Mouse (Mus musculus) cerebellum, adult 9-10 months (tissue): ENCODE measurements around the gene Dpep2nb.
A peak's percentile ranks its signal among the peaks of the same experiment; 100 is the strongest.
"Not testable (repeated sequence)": the region's sequence is repeated elsewhere in the genome, so short reads cannot be mapped to it uniquely, and the experiment has no call there.

Source experiments
- DNase-seq: peaks from one replicate; pipeline ENCODE4 v3.0.0; 2022

Dpep2nb gene

DNA sequence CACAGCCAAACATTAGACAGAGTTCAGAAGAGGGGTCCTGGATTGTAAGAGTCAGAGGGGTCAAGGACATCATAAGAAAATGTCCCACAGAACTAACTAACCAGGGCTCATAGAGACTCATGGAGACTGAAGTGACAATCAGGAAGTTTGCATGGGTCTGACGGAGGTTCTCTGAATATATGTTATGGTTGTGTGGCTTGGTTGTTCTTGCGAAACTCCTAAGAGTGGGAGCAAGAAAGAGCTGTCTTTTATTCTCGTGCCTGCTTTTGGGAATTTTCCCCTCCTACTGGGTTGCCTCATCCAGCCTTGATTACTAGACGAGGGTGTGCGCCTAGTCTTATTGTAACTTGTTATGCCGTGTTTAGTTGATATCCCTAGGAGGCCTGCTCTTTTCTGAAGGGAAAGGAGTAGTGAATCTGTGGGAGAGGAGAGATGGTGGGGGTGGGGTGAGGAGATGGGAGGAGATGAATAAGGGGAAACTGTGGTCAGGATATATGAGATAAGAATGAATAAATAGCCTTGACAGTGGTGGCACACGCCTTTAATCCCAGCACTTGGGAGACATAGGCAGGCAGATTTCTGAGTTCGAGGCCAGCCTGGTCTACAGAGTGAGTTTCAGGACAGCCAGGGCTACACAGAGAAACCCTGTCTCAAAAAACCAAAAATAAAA is 1.1 kb downstream of the Dpep2nb start:
- DNase-seq: no peak

DNA sequence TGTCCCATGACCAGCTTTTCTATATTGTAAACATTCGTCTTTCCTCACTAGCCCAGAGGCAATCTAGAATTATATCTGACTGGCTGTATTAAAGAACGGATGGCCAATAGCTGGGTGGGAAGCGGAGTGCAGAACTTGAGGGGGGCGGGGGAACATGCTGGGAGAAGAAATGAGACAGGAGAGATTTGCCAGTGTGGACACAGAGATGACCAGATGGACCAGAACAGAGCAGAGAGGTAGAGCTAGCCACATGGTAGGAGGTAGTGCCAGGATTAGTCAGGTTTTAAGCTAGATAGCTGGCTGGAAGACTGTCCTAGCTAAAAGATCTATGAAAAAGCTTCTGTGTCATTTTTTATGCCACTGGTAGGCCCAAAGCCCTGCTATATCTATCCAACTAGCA is 3.9 kb downstream of the Dpep2nb start:
- DNase-seq: peak; percentile 90

DNA sequence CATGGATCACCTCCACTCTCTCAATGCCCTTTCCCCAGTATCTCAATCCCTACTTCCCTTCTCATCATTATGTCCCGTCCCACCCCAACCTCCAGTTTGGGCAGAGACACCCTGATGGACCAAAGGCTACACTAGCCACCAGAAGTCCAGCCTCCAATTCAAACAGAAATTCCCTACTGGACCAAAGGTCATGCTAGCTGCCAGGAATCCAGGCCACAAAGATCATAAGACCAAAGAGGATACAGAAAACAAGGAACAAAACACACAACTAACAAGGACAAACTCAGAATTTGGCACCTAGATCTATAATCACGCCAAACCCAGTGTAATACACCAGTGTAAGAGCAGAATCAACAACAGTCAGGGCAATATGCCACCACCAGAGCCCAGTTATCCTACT is 6.8 kb downstream of the Dpep2nb start:
- DNase-seq: no peak

DNA sequence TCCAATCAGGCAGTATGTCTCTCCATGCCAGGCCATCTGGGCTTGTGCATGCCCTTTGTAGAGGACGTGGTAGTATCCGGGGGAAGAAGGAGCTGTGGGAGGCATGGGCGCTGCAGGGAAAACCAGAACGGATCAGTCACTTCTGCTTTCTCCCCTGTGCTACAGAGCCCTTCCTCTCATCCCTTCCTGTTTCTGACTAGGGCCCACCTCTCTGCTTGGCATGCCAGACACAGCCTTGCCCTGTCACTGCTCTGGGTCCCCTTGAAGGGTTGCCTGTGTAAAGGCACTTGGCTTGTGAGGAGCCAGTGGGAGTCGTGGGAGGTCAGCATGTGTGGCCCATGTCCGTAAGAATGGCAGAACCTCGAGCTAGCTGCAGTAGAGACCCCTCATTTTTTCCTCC is 9.4 kb downstream of the Dpep2nb start:
- DNase-seq: no peak

DNA sequence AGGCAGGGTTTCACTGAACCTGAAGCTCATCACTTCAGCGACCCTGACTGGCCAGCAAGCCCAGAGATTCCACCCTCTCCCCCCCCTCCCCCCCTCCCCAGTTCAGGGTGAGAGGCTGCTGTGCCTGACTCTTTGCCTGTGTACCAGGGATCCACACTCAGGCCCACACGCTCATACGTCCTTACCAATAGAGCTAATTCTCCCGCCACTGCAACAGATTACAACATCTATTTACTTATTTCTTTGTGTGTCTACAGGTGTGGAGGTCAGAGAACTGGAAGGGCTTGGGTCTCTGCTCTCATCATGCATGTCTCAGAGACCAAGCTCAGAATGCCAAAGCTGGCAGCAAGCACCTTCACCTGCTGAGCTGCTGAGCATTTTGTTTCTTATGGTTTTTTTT is 12.5 kb downstream of the Dpep2nb start:
- no peak for DNase-seq

DNA sequence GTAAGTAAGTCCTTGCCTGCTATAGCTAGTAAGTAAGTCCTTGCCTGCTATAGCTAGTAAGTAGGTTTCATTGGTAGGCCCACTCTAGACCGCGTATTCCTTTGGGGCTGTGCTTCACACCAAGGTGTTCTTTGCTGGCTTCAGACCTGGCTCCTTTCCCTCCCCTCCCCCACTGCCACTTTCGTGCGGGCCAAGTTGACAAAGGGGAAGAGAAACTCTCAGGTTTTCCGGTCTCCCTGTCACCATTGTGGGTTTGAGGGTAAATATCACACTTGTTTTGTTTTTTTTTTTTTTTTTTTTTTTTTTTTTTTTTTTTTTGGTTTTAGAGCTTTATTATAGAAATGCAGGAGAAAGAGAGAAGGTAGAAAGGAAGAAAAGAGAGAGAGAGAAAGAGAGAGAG is 13.3 kb downstream of the Dpep2nb start:
- no peak for DNase-seq

DNA sequence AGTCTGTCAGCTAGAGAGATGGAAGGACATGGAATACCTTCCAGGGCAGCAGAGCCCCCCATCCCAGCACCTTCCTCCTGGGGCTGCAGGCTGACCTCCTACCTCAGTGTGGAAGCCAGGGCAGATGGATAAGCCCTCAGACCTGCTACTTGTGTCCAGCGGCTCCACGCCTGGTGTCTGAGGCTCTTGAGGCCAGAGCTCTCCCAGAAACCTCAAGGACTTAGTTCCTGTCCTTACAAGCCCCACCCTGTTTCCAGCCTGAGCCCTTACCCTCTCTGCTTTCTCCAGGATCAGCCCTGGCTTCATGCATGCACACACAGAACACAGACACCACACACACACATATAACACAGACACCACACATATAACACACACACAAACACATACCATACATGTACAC is 14.2 kb downstream of the Dpep2nb start:
- no peak for DNase-seq

DNA sequence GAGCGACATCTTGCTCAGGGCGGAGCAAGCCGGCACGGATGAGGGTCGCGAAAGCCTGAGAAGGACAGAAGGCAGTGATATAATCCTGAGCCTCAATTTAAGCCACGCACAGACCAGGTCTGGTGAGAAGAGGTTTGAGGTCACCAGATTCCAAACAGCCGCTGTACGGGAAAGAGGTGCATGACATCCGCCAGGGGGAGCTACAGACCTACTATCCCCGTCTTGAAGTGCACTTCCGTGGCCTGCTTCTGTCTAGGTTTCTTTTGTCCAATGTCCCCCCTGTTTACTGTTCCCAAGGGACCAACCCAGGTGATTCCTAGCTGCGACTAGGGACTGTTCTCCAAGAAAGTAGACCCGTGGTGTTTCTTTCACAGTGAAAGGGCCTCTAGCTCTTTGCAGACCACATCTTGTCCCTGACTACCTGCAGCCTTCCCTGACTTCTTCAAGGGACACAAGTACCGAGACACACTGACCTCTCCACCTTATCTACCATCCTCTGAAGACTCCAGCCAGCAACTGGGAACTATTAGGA is 14.9 kb downstream of the Dpep2nb start, which contains the start of gene Dus2:
Dus2 (plus strand) TSS at position 482 of the 532 bp plus-strand sequence.
- peak; percentile 83 for DNase-seq

DNA sequence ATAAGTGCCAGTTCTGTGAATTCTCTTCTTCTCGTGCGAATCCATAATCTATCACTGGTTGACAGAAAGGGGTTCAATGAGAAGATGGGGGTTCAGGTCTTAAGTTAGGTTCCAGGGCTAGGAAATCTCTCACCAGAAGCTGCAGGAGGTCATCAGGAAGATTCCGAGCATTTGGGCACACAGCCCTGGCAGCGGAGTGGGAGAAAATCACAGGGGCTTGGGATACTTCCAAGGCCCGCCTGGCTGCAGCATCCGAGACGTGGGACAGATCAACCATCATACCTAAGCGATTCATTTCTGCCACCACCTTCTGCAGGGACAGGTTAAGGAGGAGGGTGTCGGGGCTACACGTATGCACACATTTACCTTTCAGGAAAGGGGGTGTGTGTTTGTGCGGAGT is 17.2 kb downstream of the Dpep2nb start:
- no peak for DNase-seq

DNA sequence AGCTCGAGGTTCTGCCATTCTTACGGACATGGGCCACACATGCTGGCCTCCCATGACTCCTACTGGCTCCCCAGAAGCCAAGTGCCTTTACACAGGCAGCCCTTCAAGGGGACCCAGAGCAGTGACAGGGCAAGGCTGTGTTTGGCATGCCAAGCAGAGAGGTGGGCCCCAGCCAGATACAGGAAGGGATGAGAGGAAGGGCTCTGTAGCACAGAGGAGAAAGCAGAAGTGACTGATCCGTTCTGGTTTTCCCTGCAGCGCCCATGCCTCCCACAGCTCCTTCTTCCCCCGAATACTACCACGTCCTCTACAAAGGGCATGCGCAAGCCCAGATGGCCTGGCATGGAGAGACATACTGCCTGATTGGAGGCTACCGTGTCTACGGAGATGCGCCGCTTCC is 22.4 kb downstream of the Dpep2nb start:
- not testable (repeated sequence) for DNase-seq

DNA sequence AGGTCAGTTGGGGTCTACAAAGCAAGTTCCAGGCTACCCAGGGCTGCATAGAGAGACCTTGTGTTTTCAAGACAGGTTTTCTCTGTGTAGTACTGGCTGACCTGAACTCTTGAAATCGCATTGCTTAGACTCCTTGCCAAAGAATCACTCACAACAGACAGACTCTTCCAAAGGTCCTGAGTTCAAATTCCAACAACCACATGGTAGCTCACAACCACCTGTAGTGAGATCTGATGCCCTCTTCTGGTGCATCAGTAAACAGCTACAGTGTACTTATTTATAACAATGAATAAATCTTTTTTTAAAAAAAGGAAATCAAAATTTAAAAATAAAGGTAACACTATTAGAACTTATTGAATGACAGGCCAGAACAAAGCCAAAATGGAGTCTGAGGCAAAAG is 24.6 kb downstream of the Dpep2nb start:
- DNase-seq: no peak

DNA sequence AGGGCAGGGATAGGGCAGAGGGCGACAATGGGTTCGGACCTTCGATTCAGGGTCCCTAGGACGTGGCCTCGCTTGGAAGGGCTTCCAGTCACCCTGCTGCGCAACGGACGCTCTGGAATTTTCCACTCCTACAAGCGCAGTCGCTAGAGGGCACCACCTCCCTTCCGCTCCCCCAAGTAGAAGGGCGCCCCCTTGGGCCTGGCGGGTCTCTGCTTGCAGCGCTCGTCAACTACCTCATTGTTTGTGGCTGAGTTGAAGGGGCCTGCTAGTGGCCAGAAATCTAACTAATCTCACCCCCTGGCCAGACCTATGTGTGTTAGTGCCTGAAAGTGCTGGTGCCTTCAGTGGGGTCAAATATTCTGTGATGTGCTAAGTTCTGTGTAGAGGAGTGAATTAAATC is 26.4 kb downstream of the Dpep2nb start, which contains the start of gene Dpep3:
Dpep3 (minus strand) TSS at position 105 of the 400 bp plus-strand sequence.
- DNase-seq: no peak

DNA sequence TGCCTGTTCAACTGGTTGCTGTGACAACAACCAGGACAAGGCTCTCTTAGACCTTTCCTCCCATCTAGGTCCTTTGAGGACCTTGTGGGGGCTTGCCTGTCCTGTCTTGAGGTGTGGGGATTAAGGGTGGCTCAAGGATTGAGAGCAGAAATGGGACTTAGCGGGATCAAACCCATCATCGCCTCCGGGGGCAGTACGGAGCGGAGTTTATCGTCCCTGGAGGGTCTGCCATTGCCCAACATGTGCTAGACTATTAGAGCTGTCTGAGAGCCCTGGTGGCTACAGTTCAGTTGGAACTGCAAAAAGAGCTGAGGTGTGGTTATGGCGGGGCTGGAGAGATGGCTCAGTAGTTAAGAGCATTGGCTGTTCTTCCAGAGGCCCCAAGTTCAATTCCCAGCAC is 30.4 kb downstream of the Dpep2nb start:
- DNase-seq: no peak

DNA sequence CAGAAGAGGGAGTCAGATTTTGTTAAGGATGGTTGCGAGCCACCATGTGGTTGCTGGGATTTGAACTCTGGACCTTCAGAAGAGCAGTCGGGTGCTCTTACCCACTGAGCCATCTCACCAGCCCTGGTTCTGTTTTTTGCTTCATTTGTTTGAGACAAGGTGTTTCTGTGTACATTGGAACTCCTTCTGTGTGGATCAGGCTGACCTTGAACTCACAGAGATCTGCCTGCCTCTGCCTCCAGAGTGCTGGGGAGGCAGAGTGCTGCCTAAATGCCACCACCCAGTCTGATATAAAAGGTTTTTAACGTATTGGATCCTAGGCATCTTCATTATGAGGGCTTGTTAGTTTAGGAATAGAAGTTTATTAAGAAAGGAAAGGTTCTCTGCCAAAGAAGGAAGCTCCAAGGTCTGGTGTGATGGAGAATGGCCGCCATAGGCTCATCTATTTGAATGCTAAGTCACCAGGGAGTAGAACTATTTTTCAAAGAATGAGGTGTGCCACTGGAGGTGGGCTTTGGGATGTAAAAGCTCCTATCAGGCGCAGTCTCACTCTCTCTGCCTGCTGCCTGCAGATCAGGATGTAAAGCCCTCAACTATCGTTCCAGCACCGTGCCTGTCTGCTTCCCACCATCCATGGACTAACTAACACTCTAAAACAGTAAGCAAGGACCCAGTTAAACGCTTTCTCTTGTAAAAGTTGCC is 34.6 kb downstream of the Dpep2nb start:
- DNase-seq: no peak

DNA sequence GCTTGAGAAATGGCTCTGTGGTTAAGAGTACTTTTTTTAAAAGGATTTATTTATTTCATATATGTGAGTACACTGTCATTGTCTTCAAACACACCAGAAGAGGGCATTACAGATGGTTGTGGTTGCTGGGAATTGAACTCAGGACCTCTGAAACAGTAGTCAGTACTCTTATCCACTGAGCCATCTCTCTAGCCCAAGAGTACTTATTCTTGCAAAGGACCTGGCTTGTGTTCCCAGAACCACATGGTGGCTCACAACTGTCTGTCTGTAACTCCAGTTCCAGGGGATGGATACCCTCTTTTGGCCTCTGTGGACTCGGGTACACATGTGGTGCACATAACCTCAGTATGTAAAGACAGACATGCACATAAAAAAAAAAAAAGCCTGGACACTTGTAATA is 36.4 kb downstream of the Dpep2nb start:
- no peak for DNase-seq

DNA sequence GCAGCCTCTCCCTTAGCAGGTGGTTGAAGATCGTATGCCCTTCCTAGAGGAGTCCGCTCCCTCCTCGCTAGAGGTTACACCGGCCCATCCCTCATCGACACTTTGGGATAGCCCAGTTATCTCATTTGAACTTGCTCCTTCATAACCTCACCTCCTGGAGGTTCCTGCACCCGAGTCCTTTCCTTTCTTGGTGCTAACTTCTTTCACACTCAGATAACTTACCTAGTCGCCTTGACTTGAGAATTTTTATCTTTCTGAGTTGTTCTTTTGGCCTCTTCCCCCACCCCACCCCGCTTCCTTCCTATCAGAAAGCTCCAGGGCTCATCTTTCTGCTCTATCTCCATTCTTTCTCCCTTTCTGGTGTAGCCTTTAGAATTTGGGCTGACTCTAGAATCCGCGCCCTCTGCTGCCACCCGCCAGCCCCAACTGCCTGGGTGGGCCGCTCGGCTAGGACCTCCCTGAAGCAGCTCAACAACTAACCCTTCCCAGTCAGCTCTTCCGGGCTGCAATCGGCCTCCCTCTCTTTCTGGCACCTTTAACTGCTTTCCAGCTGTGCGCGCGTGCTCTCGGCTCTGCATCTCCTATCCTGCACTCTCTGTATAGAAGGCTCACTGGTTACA is 39.0 kb downstream of the Dpep2nb start:
- no peak for DNase-seq

DNA sequence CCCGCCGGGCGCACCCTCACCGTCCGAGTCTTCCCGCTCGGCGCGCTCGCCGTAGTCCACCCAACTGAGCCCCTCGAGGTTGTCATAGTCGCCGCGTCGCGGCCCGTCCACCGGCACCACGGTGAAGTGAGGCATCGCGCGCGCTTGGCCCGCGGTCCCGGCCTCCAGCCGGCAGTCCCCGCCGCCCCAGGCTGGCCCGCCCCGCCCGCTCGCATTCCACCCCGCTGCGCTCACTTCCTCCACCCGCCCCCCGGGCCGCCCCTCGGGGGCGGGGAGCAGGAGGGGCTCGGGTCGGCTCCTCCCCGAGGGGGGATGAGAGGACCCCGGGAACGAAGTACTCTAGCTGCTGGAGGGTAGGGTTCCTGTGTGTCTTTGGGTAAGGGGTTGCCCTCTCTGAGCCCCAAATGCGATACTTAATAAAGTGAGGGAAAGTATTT is 39.9 kb downstream of the Dpep2nb start, which contains the start of gene Slc12a4:
Slc12a4 (minus strand) TSS at position 193 of the 437 bp plus-strand sequence.
- DNase-seq: no peak

DNA sequence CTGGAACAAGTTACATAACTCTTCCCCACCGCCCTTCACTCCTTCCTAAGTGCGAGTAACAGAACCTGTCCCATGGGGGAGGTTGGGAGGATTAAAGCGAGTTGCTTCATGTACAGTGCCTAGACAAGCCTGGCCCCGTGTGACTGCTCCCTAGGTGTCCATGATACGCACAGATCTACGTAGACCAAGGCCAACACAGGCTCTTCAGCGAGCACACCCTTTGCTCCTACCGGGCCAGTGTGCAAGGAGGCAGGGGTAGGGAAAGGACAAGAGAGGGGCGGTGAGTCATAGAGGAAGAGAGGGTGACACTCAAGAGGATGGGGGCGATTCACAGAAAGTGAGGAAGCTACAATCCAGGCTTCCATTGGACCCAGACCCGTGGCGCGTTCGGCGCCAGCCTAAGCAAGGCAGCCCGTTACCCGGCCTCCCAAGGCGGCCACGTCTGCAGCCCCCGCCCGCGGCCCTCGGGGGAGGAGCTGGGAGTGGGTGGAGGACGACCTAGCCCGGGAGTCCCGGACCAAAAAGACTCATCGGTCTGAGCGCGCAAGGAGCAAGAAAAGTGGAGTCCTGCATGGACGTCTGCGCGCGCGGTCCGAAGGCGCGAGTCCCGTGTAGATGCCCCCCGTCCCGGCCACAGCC is 40.4 kb downstream of the Dpep2nb start:
- DNase-seq: no peak

DNA sequence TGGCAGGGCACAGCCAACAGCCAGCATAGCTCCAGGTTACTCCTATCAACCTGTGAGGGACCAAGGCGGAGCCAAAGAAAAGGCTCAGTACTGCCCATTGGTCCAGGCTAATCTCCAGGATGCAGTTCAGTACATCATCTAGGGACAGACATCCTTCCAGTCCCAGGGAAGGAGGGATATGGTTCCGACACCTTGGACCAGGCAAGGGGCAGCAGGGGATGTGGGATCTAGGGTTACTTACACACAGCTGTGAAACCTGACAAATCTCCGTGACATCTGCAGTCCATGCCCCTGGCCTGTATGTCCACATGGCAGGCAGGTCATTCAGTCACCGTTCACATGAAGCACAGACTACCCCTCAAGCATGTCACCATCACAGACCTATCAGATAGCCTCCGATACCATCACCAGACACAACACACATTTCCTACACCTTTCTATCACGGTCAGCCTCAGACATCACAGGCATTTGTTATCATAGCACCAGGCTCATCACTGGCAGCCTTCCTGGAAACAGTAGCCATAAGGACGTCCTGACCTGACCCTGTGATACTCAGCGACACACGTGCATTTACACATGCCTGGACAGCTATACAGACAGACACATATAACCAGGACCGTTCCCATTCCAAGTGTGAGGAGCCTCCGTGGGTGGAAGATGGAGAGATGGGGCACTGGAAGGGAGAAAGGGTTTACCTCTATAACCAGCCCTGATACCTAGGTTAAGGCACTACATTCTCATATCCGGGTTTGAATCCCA is 41.1 kb downstream of the Dpep2nb start:
- DNase-seq: no peak

DNA sequence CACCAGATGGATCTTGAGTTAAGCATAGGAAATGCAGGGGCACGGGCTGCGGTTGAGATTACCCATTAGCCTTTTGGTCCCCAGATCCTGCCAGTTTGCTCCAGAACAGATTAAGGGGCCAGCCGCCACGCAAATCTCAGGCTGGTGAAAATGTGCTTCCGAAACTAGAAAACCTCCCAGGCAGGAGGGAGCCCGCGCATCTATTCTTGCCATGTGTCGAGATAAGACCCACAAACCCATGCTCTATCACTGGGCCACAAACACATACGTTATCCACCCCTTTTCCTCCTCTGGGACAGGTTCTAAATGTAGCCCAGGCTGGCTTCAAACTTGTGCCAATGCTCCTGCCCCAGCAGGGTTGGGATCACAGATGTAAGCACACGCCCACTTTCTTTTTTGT is 44.2 kb downstream of the Dpep2nb start:
- DNase-seq: no peak

DNA sequence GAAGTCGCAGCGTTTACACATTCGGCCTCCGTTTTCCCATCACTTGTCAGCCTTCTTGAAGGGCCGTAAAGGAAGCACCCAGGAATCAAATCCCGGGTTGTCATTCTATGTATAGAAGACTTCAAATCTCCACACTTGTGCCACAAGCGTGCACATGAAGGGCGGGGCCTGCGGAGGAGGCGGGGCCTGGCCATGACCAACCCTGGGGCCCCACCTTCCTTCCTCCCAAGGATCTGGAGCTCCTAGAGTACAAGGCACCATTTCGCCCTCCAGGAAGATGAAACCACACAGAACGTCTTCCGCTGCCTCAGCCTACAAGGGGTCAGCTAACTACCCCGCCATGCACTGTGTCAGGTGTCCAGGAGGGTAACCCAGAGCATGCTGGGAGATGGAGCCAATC is 44.7 kb downstream of the Dpep2nb start:
- no peak for DNase-seq

DNA sequence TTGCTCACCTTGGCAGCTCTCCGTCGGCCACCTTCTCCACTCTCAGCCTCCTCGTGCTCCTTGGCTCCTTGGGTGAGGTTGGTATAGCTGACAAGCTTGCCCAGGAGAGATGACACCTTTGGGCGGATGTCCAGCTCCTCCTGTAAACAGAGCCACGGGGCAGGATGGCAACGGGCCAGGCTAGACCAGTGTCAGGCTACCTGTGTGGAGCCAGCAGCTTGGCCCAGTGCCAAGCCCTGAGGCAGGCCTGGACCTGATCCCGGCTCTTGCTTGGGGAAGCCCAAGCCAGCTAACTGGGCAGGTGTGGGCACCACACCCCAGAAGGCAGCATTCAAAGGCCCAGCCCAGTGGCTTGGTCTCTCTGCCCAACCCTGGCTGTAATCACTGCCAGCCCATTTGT is 46.4 kb downstream of the Dpep2nb start:
- peak; percentile 82 for DNase-seq

DNA sequence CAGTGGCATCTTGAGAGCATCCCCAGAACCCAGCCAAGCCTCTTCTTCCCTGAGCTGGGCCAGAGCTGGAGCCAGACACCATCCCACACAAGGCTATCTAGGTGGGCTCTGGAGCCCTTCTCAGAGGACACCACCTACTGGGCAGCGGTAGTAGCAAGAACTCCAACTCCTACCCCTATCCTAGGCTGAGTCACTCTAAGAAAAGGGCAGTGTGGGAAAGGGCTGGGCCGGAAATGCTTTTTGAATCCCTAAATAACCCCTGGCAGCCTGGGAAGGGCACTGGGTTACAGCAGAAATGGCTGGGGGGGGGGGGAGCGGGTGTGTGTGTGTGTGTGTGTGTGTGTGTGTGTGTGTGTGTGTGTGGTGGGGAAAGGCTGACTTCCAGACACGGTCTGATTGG is 48.0 kb downstream of the Dpep2nb start:
- DNase-seq: no peak
